In the genomic region with DNA sequence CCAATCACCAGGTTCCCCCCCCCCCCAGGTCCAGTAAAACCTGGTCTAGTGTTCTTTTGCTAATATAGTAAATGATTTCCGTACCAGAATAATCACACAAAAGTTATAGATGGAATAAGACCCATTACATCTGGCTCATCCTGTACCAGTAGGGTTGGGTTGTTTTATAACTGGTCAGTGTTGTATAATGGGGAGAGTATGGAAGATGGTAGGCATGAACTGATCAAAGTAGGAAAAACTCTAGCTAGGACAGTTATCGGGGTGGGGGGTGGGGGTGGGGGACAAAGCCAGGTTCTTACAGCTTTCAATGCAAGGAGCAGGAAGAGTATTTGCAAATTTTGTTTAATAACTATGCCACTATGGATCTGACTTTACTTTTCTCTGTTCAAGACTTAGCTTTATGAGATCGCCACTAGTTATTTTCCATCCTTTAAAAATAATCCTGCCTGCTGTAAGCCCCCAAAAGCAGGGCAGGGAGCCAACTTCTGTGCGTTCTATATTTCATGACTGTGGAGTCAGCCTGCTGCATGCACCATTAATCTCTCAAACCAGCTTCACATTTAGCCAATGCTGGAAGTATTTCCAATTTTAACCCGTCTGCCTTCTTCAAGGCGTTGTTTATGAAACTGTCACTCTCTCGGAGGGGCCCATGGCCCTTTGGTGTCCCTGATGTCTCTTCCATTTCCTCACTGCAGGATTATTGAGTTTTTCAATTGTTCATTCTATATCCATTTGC, we compare ENCODE assay signal across 14 mouse cellular contexts. TPM values are rescaled to one million over a fixed set of nuclear protein-coding genes. Genes with fewer than 3 reads are reported as not detected.
A peak's percentile ranks its signal among the peaks of the same experiment; 100 is the strongest.
DNase-seq lines count a peak whose midpoint lies in the region; TF ChIP-seq lines count a peak whose summit lies in the region.
"Had no signal": no experiment of that assay in that cellular context is flagged by ENCODE, and none has a peak within 500 bp of the region (broad histone marks: within the 10 kb centered on the region; RNA-seq: fewer than 3 reads in every experiment).

No protein-coding gene starts in this region.

- no peak for TF ChIP-seq POLR2A in CH12.LX (IDR thresholded peaks at IDR 0.05; ENCODE audit: low read depth, low read length)

- in situ Hi-C loops in CH12.LX (cut with MboI; ENCODE audit: low pct_ligation_motif_present, low pct_unique_long_range_greater_than_20kb, low sequenced_read_pairs) = no loop called here

- TF ChIP-seq CTCF in CH12.LX (conservative IDR thresholded peaks at IDR 0.05 in 1 of 2, IDR thresholded peaks at IDR 0.05 in 1 of 2; ENCODE audit: low read depth in 2 of 2, low read length in 2 of 2) = no peak

- H3K9ac ChIP-seq in CH12.LX (ENCODE audit: insufficient read depth, low read depth) = no peak overlapping the region
- H3K9ac ChIP-seq: hindbrain, embryonic 13.5 days had no signal

- TF ChIP-seq RAD21 in CH12.LX (IDR thresholded peaks at IDR 0.05; ENCODE audit: low read depth, low read length) = no peak

- no peak for TF ChIP-seq EP300 in CH12.LX (IDR thresholded peaks at IDR 0.05; ENCODE audit: low read length)

- H3K9me3 ChIP-seq in CH12.LX (replicated peaks; ENCODE audit: low read length) = no peaks in the 10 kb centered on the region
- H3K9me3 ChIP-seq: hindbrain, embryonic 13.5 days had no signal

- intact Hi-C loops in left cerebral cortex, postnatal 36 days (cut with DNase I) = no loop called here
- intact Hi-C loops in heart, postnatal 10 days (cut with DNase I) = no loop called here

- H3K27me3 ChIP-seq in CH12.LX (replicated peaks) = peaks cover 8% of the 10 kb centered on the region
- H3K27me3 ChIP-seq: hindbrain, embryonic 13.5 days had no signal

- peak overlapping the region; percentile 78 for H3K4me2 ChIP-seq in CH12.LX (ENCODE audit: insufficient read depth, low read depth, poor library complexity, severe bottlenecking)
- H3K4me2 ChIP-seq: hindbrain, embryonic 13.5 days had no signal

- dilution Hi-C loops in CH12.LX (cut with MboI; ENCODE audit: extremely low pct_ligation_motif_present, extremely low pct_unique_long_range_greater_than_20kb, low sequenced_read_pairs) = no loop called here

- H3K79me2 ChIP-seq in CH12.LX (replicated peaks; ENCODE audit: control insufficient read depth, extremely low read depth, insufficient read depth, poor library complexity, severe bottlenecking) = no peaks in the 10 kb centered on the region

- no peaks in the 10 kb centered on the region for H3K36me3 ChIP-seq in CH12.LX (replicated peaks in 1 of 2; ENCODE audit: control insufficient read depth in 1 of 2, insufficient read depth in 1 of 2, low read length in 1 of 2)
- H3K36me3 ChIP-seq: hindbrain, embryonic 13.5 days had no signal

- H3K4me1 ChIP-seq in CH12.LX (ENCODE audit: control insufficient read depth in 1 of 2, insufficient read depth in 2 of 2) = peaks cover 0 to 10% of the 10 kb centered on the region in 2 experiments; a peak in 2 of 4 replicates

- no peak overlapping the region for H3K27ac ChIP-seq in CH12.LX (ENCODE audit: insufficient read depth, low read depth)
- H3K27ac ChIP-seq: hindbrain, embryonic 13.5 days had no signal

- DNase-seq in left cerebral cortex, adult 18-20 months (ENCODE audit: low spot score in 2 of 2) = peak; percentile 13 to 39
- DNase-seq in left cerebral cortex, adult 11 months (ENCODE audit: low spot score) = no peak
- DNase-seq in A20 (ENCODE audit: low read depth, low spot score) (peak; percentile 3), CH12.LX (ENCODE audit: extremely low read depth) (no peak)
- DNase-seq in left cerebral cortex, postnatal 36 days (ENCODE audit: low spot score in 2 of 2) = peak; percentile 34 to 36
- no peak for DNase-seq in thymus, postnatal 0 days (ENCODE audit: low spot score)
- DNase-seq in adrenal gland, adult 18-20 months (ENCODE audit: low spot score in 2 of 2) = no peak
- DNase-seq in heart, postnatal 10 days = no peak
- DNase-seq: cerebellum, adult 11 months; thymus, postnatal 25 days had no signal

- no peak overlapping the region for H3K4me3 ChIP-seq in CH12.LX (replicated peaks in 1 of 3; ENCODE audit: low read depth in 2 of 3, low read length in 2 of 3, poor library complexity in 1 of 3)
- H3K4me3 ChIP-seq: hindbrain, embryonic 13.5 days had no signal

TF ChIP-seq in CH12.LX, 34 proteins besides CTCF, POLR2A, EP300 and RAD21:
- TF ChIP-seq IRF4 (IDR thresholded peaks at IDR 0.05; ENCODE audit: low read depth, low read length) (no peak), JUN (IDR thresholded peaks at IDR 0.05; ENCODE audit: insufficient read depth, low read depth, low read length) (no peak), CHD1 (IDR thresholded peaks at IDR 0.05; ENCODE audit: low read depth, low read length) (no peak), RCOR1 (conservative IDR thresholded peaks at IDR 0.05; ENCODE audit: low read depth, low read length) (no peak), PAX5 (IDR thresholded peaks at IDR 0.05; ENCODE audit: low read length) (no peak), ZNF384 (IDR thresholded peaks at IDR 0.05; ENCODE audit: low read depth, low read length) (no peak), MXI1 (IDR thresholded peaks at IDR 0.05; ENCODE audit: low read depth, low read length) (no peak), ETS1 (conservative IDR thresholded peaks at IDR 0.05; ENCODE audit: low read depth, low read length) (no peak), JUND (conservative IDR thresholded peaks at IDR 0.05; ENCODE audit: low read depth, low read length) (no peak), MEF2A (IDR thresholded peaks at IDR 0.05; ENCODE audit: borderline replicate concordance, low read depth, low read length) (no peak), USF2 (conservative IDR thresholded peaks at IDR 0.05; ENCODE audit: low read depth, low read length) (no peak), E2F4 (IDR thresholded peaks at IDR 0.05; ENCODE audit: insufficient replicate concordance, low read depth, low read length) (no peak), MYC (IDR thresholded peaks at IDR 0.05; ENCODE audit: low read depth, low read length) (no peak), MAZ (IDR thresholded peaks at IDR 0.05; ENCODE audit: low read depth, low read length) (no peak), TCF12 (IDR thresholded peaks at IDR 0.05; ENCODE audit: low read depth, low read length) (no peak), ZMIZ1 (IDR thresholded peaks at IDR 0.05; ENCODE audit: low read depth, low read length) (no peak), ELF1 (IDR thresholded peaks at IDR 0.05; ENCODE audit: low read depth, low read length) (no peak), SMC3 (IDR thresholded peaks at IDR 0.05; ENCODE audit: low read depth, low read length) (no peak)

RNA-seq across cellular contexts. Expression of gene Snrpb2, which starts 28.3 kb away (rescaled TPM):
- 10 to 100 TPM; 33.3 to 35.8 TPM for total RNA-seq in left cerebral cortex, adult 18-20 months (2021)
- total RNA-seq in CH12.LX (2012; rRNA removed) = 31.0 and 43.4 TPM in 2 replicates
- total RNA-seq in CH12.LX (2014; rRNA removed) = 201 and 214 TPM in 2 replicates
- polyA plus RNA-seq in CH12.LX (2012; ENCODE audit: insufficient read length, low read depth) = 116 TPM in 2 replicates
- total RNA-seq in left cerebral cortex, postnatal 36 days (2021) = 10 to 100 TPM; 31.2 to 41.7 TPM
- 121 and 122 TPM in 2 replicates for polyA plus RNA-seq in thymus, postnatal 0 days (2015; fragmentation: Nextera tagmentation; extraction: Ambion mirVana)
- total RNA-seq in adrenal gland, adult 18-20 months (2021) = 10 to 100 TPM; 38.1 to 38.2 TPM
- total RNA-seq in heart, postnatal 10 days (2021) = 10 to 100 TPM; 29.7 to 32.5 TPM

RNA-seq across cellular contexts. Expression of gene Otor, which starts 43.8 kb away (rescaled TPM):
- total RNA-seq in left cerebral cortex, adult 18-20 months (2021) = not detected
- total RNA-seq in CH12.LX (2012; rRNA removed) = not detected in 2 replicates
- total RNA-seq in CH12.LX (2014; rRNA removed) = not detected in 2 replicates
- polyA plus RNA-seq in CH12.LX (2012; ENCODE audit: insufficient read length, low read depth) = not detected in 2 replicates
- not detected for total RNA-seq in left cerebral cortex, postnatal 36 days (2021)
- polyA plus RNA-seq in thymus, postnatal 0 days (2015; fragmentation: Nextera tagmentation; extraction: Ambion mirVana) = 0.20 and 0.31 TPM in 2 replicates
- total RNA-seq in adrenal gland, adult 18-20 months (2021) = not detected
- not detected for total RNA-seq in heart, postnatal 10 days (2021)
- total RNA-seq: ES-E14; layer of hippocampus, postnatal 25 days had no signal
- polyA plus RNA-seq: small intestine, adult 2 months had no signal

Comparison
In these comparisons a context has a peak if more than half of its experiments do, and no peak if none do; other contexts are left out.
1. DNase-seq: peak in left cerebral cortex, adult 18-20 months (2 of 2), A20 (single experiment) and left cerebral cortex, postnatal 36 days (2 of 2); none in left cerebral cortex, adult 11 months (single experiment), CH12.LX (single experiment), thymus, postnatal 0 days (single experiment), adrenal gland, adult 18-20 months (0 of 2) and heart, postnatal 10 days (0 of 2).